Mouse (Mus musculus) forebrain, embryonic 16.5 days (tissue): ENCODE data around the gene Heatr5a. TPM values are rescaled to one million over a fixed set of nuclear protein-coding genes. Genes with fewer than 3 reads are reported as not detected.

Source experiments
- ATAC-seq: fragments of 200-750 bp; cut with Nextera tagmentation; 2 replicates; pipeline ENCODE4 v1.8.0; 2017; ENCODE audit warnings: mild to moderate bottlenecking, moderate library complexity
- H3K27ac ChIP-seq: fragments of 300-500 bp; sonication (generic); 2 replicates; pipeline ENCODE4 v1.5.1; 2014; ENCODE audit warnings: low read length, control low read depth
- H3K27me3 ChIP-seq: fragments of 300-500 bp; sonication (generic); replicated peaks from 2 replicates; pipeline ENCODE4 v1.6.1; 2014; ENCODE audit warnings: low read length; ENCODE audit not compliant: control insufficient read depth, insufficient read depth
- H3K36me3 ChIP-seq: fragments of 300-500 bp; sonication (generic); 2 replicates; pipeline ENCODE4 v1.6.1; 2014; ENCODE audit not compliant: control insufficient read depth, insufficient read depth
- H3K4me1 ChIP-seq: fragments of 300-500 bp; sonication (generic); replicated peaks from 2 replicates; pipeline ENCODE4 v1.6.1; 2014; ENCODE audit warnings: low read length; ENCODE audit not compliant: control insufficient read depth, insufficient read depth
- H3K4me2 ChIP-seq: fragments of 300-500 bp; sonication (generic); 2 replicates; pipeline ENCODE4 v1.6.1; 2014; ENCODE audit warnings: mild to moderate bottlenecking, low read length, control low read depth
- H3K4me3 ChIP-seq: fragments of 300-500 bp; sonication (generic); replicated peaks from 2 replicates; pipeline ENCODE4 v1.5.1; 2014; ENCODE audit warnings: mild to moderate bottlenecking, low read length, control low read depth
- H3K9ac ChIP-seq: fragments of 300-500 bp; sonication (generic); replicated peaks from 2 replicates; pipeline ENCODE4 v1.6.1; 2014; ENCODE audit warnings: low read depth, low read length, control low read depth
- H3K9me3 ChIP-seq: fragments of 300-500 bp; sonication (generic); 2 replicates; pipeline ENCODE4 v1.6.1; 2016; ENCODE audit warnings: low read length; ENCODE audit not compliant: control insufficient read depth
- WGBS: fragments of 180-500 bp; shearing (Covaris S2); extraction: QIAGEN DNeasy Blood & Tissue Kit; methylation state at CpG from one replicate; pipeline ENCODE4 v1.1.7; 2014; 5-methylcytosine and 5-hydroxymethylcytosine counted together
- polyA plus RNA-seq: library from polyadenylated mRNA; unstranded; fragments of >200 nt; fragmentation: Nextera tagmentation; extraction: Ambion mirVana; gene quantifications from 2 replicates; pipeline ENCODE4 v1.2.1, GENCODE M21; 2015

The Heatr5a gene
- polyA plus RNA-seq, 1 experiment from 2014 or later: 6.3 TPM

DNA sequence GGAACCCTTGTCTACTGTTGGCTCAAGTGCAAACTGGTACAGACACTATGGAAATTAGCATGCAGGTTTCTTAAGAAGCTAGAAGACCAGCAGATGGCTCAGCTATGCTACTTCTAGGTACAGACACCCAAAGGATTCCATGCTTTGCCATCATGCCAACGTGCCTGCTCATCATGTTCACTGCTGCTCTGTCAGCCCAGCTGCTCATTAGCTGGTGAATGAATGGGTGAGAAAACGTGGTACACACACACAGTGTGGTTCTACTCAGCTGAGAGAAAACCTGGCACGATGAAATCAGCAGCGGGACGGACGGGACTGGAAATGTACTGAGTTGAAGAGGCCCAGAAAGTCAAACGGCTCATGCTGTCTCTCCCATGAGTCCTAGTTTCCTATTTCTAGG is 70.6 kb downstream of the Heatr5a start:
- peak; percentile 98 for ATAC-seq
- WGBS: 42% methylated on average over 7 of the region's 7 CpGs
- Histone ChIP-seq H3K36me3 (no peaks in the 10 kb centered on the region), H3K4me1 (0 out of 2 replicates have a peak, but pooled peaks cover 4% of the 10 kb centered on the region), H3K9me3 (no peaks in the 10 kb centered on the region), H3K4me2 (no peak overlapping the region), H3K4me3 (no peak overlapping the region), H3K9ac (no peak overlapping the region), H3K27ac (peak overlapping the region; percentile 50), H3K27me3 (no peaks in the 10 kb centered on the region)

DNA sequence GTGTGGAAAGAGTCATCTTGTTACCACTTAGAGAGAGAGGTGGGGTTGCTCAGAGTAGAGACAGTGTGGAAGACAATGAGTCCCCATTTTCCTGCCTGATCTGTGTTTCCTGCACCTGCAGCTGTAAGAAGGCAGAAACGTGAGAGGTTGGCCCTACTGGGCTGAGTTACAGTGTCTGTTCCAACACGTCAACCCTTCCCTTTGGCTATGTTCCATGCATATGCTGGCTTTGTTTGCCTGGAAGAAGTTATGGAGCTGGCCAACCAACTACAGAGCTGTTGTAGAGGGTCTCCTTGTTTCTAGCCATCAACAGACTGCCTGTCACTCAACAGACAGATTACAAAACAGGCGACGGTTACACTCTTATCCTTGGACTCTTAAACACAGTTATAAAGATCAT is 74.2 kb downstream of the Heatr5a start:
- Histone ChIP-seq H3K27ac (no peak overlapping the region), H3K4me3 (no peak overlapping the region), H3K27me3 (no peaks in the 10 kb centered on the region), H3K4me1 (0 out of 2 replicates have a peak, but pooled peaks cover 4% of the 10 kb centered on the region), H3K4me2 (no peak overlapping the region), H3K36me3 (no peaks in the 10 kb centered on the region), H3K9me3 (no peaks in the 10 kb centered on the region), H3K9ac (no peak overlapping the region)
- no peak for ATAC-seq
- 45% methylated on average over 4 of the region's 4 CpGs for WGBS

DNA sequence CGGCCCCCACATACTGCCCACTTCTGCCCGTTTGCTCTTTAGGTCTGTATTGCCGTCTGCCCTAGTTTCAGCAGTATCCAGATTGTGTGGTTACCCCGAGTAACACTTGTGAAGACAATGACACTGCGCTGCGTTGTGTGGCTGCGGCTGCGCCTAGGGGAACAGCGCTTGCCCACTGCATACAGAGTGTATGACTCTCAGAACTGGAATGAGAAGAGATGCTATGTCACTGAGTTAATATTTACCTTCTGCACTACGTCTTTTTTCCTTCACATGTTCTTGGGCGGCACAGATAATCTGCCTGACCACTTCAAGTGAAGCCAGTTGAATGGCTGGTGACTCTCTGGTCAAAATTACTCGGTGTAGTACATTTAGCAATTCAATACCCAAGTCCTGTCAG is 82.5 kb downstream of the Heatr5a start:
- Histone ChIP-seq H3K4me2 (no peak overlapping the region), H3K9ac (no peak overlapping the region), H3K4me1 (no peaks in the 10 kb centered on the region), H3K4me3 (no peak overlapping the region), H3K27ac (no peak overlapping the region), H3K36me3 (no peaks in the 10 kb centered on the region; the same call in 1 of the 2 replicates), H3K9me3 (no peaks in the 10 kb centered on the region), H3K27me3 (no peaks in the 10 kb centered on the region)
- ATAC-seq: no peak
- WGBS: 93% methylated on average over 12 of the region's 12 CpGs

DNA sequence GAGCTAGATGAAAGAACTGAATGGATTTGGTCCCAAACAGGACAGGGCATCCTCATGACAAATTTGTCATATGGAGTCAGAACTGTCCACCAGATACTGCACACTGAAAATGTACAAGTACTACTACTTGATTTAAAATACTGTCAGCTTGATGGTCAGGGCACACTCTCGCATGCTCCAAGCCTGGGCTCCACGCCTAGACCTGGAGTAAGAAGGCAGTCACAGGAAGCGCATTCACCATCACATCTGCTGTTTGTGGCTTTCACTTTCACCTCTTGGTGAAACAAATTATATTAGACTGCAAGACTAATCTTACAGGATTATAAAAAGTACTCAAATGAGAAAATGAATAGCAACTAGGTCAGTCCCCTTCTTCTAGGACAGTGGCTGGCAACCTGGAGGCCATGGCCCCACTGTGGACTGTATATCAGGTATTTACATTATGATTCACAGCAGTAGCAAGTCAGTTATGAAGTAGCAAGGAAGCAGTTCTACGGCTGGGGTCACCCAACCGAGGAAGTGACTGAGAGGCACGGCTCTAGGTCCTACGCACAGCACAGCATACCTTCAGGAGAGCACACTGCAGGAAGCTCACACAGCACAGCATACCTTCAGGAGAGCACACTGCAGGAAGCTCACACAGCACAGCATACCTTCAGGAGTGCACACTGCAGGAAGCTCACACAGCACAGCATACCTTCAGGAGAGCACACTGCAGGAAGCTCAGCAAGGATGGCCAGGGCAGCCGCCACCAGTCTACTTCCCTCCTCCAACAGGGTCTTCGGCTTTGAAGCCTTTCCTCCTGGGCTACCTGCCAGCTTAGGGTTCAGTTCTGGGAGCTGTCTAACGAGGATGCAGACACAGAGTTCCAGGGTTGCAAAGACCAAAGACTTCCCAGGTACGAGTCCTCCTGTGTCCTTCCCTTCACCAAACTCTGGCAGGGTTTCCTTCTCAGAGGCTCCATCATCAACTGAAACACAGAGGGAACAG is 83.5 kb downstream of the Heatr5a start:
- Histone ChIP-seq H3K4me3 (no peak overlapping the region), H3K4me1 (no peaks in the 10 kb centered on the region), H3K27me3 (no peaks in the 10 kb centered on the region), H3K9ac (no peak overlapping the region), H3K9me3 (no peaks in the 10 kb centered on the region), H3K36me3 (no peaks in the 10 kb centered on the region; the same call in 1 of the 2 replicates), H3K27ac (no peak overlapping the region), H3K4me2 (no peak overlapping the region)
- 72% methylated on average over 11 of the region's 11 CpGs for WGBS
- no peak for ATAC-seq

DNA sequence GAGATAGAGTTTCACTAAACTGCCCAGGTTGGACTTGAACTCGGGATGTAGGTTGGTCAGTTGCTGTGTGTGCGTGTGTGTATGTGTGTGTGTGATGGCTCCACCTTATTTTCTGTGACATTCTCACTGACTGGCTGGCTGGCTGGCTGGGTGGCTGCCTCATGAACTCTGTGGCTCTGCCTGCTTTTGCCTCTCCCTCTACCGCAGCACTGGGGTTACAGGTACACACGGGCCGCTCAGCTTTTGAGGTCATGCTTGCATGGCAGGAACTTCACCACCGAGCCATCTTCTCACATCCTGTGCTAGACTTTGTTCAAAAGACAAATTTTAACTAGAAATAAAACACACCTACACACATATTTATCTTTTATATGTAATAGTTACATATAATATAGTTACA is 84.8 kb downstream of the Heatr5a start:
- Histone ChIP-seq H3K4me3 (no peak overlapping the region), H3K36me3 (no peaks in the 10 kb centered on the region; the same call in 1 of the 2 replicates), H3K9ac (no peak overlapping the region), H3K27me3 (no peaks in the 10 kb centered on the region), H3K4me1 (no peaks in the 10 kb centered on the region), H3K9me3 (no peaks in the 10 kb centered on the region), H3K4me2 (no peak overlapping the region), H3K27ac (no peak overlapping the region)
- 91% methylated on average over 6 of the region's 6 CpGs for WGBS
- ATAC-seq: no peak

DNA sequence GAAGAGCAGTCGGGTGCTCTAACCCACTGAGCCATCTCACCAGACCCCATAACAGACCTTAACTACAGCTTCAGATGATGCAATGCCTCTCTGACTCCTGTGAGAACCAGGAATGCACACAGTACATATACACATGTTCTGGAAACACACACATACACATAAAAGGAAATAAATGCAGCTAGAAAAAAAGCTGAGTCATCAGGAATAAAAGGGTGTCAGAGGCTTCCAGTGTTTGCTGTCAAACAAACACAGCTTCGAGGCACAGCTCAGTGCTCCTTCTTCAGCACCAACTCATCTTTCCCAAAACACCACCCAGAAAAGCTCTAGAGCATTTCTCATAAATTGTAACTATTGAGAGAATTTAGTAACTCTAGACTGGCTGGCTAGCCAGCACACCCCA is 86.3 kb downstream of the Heatr5a start:
- Histone ChIP-seq H3K9me3 (no peaks in the 10 kb centered on the region), H3K4me2 (no peak overlapping the region), H3K4me1 (no peaks in the 10 kb centered on the region), H3K27ac (no peak overlapping the region), H3K4me3 (no peak overlapping the region), H3K9ac (no peak overlapping the region), H3K27me3 (no peaks in the 10 kb centered on the region), H3K36me3 (no peaks in the 10 kb centered on the region)
- WGBS: 84% methylated on average over 2 of the region's 2 CpGs
- no peak for ATAC-seq

DNA sequence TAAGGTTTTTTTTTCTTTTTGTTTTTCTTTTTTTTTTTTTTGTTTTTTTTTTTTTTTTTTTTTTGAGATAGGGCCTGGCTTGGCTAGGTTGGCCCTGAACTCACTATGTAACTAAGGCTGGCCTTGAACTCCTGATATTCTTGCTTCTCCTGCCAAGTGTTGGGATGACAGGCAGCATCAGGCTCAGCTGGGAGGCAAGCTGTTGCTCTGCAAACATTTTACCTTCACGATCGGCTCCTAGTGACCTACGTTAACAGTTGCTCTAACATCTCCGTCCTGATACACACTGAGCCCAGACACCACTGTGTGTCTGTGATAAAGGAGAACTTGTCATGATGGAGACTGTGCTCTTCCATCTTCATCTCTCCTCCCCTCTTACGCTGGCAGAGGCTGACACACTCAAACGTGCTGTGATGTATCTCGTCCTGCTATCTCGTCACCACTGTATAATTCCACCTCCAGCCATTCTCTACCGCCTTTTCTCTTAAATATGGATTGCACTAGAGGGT is 87.8 kb downstream of the Heatr5a start:
- H3K36me3 ChIP-seq: no peaks in the 10 kb centered on the region
- no peaks in the 10 kb centered on the region for H3K4me1 ChIP-seq
- no peak overlapping the region for H3K9ac ChIP-seq
- H3K27me3 ChIP-seq: no peaks in the 10 kb centered on the region
- H3K27ac ChIP-seq: no peak overlapping the region
- no peak overlapping the region for H3K4me3 ChIP-seq
- 91% methylated on average over 9 of the region's 9 CpGs for WGBS
- ATAC-seq: no peak
- no peak overlapping the region for H3K4me2 ChIP-seq
- H3K9me3 ChIP-seq: no peaks in the 10 kb centered on the region

DNA sequence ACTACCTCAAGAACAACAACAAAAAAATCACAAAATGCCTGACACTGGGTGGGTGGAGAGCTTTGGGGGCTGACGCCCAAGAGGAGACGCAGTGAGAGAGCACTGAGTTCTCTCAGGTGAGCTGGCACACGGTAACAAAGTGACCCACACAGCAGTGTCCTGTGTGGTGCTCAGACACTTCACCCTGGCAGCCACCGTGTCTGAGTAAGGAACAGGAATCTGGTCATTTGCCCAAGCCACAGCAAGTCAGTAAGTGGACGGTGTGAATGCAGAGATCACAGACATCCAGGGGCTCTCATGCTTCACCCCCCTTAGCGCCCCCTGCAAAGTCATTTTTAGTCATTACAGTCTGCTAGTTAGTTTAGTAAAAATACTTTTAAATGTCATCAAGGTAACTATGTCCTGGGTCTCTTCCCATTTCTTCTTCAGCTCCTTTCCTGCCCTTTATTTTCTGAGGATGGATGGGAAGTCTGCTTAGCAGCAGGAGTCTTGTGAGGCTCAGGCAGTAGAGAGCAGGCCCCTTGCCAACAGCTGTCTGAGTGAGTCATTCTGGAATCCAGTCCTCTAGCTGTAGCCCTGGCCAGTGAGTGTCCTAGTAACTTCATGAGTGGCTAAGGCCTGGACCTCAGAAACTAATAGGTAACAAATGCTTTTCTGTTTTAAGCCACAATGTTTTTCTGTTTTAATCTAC is 88.4 kb downstream of the Heatr5a start:
- Histone ChIP-seq H3K36me3 (no peaks in the 10 kb centered on the region), H3K4me2 (no peak overlapping the region), H3K9me3 (no peaks in the 10 kb centered on the region), H3K27ac (no peak overlapping the region), H3K27me3 (no peaks in the 10 kb centered on the region), H3K4me3 (no peak overlapping the region), H3K9ac (no peak overlapping the region), H3K4me1 (no peaks in the 10 kb centered on the region)
- 83% methylated on average over 6 of the region's 6 CpGs for WGBS
- ATAC-seq: no peak

DNA sequence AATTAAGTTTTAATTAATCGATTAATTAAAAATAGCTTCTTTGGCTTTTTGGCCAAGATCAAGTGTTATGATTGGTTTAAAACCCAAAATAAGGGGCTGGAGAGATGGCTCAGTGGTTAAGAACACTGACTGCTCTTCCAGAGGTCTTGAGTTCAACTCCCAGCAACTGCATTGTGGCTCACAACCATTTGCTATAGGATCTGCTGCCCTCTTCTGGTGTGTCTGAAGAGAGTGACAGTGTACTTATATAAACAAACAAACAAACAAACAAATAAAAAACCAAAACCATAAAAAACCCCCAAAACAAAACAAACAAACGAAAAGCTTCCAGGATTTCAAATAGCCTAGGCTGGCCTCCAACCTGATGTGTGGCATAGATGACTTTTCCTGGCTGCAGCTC is 89.3 kb downstream of the Heatr5a start:
- Histone ChIP-seq H3K27me3 (no peaks in the 10 kb centered on the region), H3K27ac (no peak overlapping the region), H3K4me1 (no peaks in the 10 kb centered on the region), H3K36me3 (no peaks in the 10 kb centered on the region), H3K9me3 (no peaks in the 10 kb centered on the region), H3K9ac (no peak overlapping the region), H3K4me3 (no peak overlapping the region), H3K4me2 (no peak overlapping the region)
- no peak for ATAC-seq
- WGBS: 90% methylated on average over 2 of the region's 2 CpGs
